Mouse (Mus musculus) cerebellum, adult 2 months (tissue): ENCODE data around the gene Tmem110.

Source experiments
- CTCF ChIP-seq: fragments of 200-500 bp; IDR thresholded peaks from 2 replicates; pipeline ENCODE4 v1.5.1; 2011; ENCODE audit warnings: low read depth, mild to moderate bottlenecking, control low read depth, low read length, moderate library complexity, borderline replicate concordance; ENCODE audit not compliant: insufficient read depth
- POLR2A ChIP-seq: fragments of 200-500 bp; IDR thresholded peaks from 2 replicates; pipeline ENCODE4 v1.6.1; 2011; ENCODE audit warnings: low read length, control low read depth, borderline replicate concordance; ENCODE audit not compliant: insufficient read depth

- no peak for TF ChIP-seq POLR2A
- no peak for TF ChIP-seq CTCF
These were observed 62.9 kb downstream of the Tmem110 start for GRCm38 (mm10) chr14:30888271-30888732.
